Mouse (Mus musculus): ENCODE measurements around the gene Yars.

Yars gene

DNA sequence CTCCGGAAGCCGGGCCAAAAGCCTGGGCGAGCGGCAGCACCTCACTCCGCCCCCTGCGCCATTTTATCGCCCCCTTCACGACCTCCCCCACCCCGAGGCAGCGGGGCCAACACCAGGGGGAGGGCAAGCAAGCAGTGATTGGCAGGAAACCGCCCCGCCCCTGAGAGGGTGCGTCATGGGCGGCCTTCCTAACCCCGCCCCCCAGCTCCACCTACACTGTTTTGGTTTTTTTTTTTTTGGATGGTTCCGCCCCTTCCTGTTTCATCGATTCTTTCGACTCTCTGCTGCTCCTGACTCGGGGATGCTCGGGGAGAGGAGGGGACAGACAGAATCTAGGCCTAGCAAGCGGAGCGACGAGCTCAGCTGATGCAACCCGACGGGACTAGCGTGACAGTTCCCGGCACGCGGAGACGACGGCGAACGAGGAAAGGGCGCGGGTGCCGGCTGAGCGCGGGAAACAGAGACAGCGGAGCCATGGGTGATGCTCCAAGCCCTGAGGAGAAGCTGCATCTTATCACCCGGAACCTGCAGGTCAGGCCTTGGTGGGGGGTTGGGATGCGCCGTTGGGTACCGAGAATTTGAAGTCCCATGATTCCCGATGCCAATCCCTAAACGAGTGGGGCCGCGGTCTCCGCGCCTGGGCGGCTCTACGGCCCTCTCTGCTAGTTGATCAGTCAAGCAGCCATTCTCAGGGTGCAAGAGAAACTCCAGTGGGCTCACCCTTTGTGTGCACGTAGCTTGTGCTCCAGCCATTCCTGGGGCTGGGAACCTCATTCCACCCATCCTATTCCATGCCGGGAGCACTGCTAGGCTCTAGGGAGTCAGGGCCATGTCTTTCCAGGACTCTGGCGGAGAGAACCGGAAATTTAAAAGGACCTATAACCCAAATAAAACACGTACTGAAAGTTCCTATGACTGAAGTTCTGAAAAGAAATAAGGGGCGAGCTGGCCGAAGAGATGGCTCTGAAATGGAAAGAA is at the start of gene Yars, which contains the start of gene S100pbp:
Yars (plus strand) TSS at position 219 of the 978 bp plus-strand sequence.
S100pbp (minus strand) TSS at position 186 of the 978 bp plus-strand sequence.
- peak; percentile 93 for DNase-seq (ENCODE audit: low spot score in 2 of 2)

- no peak for DNase-seq (ENCODE audit: low spot score in 2 of 2)
Observed at GRCm38 (mm10) chr4:129140808-129141207, 48.8 kb upstream of the Yars start.

DNA sequence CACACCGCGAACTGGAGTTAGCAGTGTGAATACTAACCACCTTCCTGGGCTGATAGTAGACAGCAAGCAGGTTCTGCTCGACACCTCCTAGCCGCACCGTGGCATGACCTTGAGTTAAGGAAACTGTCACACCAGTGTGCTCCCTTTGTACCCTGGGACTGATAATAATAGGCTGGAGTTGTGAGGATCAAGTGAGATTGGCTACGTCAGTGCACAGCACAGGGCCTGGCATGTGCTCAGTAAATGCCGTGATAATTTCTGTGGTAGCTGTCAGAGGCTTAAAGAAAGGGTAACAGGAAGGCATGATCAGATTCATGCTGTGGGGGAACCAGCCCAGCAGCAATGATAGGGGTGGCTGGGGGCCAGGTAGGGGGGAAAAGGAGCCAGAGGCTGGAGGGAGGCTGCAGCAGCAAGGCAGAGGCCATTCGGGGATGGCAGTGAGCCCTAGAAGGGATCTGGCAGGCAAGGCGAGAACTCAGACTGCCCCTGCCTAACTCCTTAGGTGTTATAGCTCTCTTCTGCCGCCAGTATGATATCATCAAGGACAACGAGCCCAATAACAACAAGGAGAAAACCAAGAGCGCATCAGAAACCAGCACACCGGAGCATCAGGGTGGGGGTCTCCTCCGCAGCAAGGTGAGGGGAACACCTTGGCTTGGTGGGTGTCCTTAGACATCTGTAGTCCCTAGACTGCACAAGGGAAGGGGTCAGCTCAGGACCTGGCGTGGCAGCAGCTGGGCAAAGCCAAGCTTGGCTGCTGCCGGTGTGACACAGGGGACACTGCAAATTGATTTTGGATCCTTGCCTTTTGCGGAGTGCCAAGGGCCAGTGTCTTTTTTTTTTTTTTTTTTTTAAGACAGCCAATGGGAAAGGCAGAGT is 47.8 kb upstream of the Yars start:
- DNase-seq (ENCODE audit: low spot score in 2 of 2): no peak

DNA sequence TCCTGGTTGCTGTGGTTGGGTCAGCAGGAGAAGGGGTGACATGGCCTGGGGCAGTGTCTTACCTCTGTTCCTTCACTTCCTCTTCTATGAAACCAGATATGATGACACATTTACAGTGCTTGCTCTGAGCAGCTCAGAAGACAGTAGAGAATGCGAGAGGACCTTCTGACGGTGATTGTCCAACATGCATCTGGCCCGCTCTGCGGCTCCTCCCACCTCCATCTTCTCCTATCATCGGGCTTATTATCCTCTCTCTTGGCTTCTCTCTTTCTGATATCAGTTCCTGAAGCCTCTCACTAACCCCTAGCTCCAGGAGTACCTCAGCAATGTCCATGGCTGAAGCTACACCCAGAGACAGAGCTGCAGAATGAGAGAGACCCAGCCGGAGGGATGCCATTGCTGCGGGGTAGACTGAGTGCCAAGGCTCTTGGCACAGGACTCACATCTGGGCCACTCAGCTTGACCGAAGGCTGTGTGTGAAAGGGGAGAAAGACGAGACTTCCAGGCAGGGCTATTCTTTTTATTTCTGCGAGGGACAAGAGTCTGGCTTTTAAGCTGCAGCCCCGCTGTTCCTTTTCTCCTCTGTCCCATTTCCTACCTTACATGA is 47.0 kb upstream of the Yars start:
- no peak for DNase-seq (ENCODE audit: low spot score in 2 of 2)

GRCm38 (mm10) chr4:129143509-129143908 is 46.1 kb upstream of the Yars start:
- no peak for DNase-seq (ENCODE audit: low spot score in 2 of 2)

DNA sequence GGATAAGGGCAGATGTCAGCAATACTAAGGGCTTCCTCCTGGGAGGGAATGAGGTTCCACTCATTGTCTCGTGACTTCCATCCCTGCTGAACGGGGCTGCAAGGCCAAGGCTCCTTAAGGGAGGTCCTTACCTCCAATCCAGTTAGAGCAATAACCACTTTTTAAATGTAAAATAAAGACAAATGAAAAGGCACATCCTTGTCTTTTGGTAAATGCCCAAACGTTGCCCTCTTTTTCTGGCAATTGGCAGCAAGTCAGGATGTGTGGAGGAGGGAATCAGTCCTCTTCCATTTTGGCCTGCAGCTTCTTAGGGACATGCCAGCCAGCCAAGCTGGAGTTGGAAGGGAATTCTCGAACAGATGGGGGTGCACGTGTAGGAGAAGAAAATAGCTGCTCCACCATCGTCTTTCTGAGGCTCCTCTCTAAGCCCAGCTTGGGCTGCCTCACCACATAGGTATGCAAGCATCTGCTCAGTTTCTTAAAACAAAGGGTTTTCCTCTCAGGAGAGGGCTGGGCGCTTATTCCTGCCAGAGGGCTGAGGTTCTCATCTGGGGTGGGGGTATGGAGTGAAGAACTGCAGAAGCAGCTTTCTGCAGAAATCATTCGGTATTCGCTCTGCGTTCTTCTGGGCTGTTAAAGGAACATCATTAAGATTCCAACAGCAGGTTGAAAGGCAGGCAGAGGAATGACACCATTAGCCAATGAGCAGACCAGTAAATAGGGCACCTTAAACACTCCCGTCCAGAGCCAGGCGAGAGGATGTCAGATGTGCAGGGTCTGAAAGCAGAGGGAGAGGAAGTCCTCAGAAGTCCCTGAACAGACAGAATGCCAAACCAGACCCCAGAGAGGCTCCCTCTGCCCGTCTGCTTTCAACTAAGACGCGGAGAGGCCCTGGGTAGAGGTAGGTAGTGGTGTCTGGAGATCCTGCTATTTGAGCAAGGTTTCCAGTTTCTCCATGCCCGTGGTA is 44.9 kb upstream of the Yars start:
- peak; percentile 72 to 79 for DNase-seq (ENCODE audit: low spot score in 2 of 2)

GRCm38 (mm10) chr4:129145411-129145810 is 44.1 kb upstream of the Yars start:
- no peak for DNase-seq (ENCODE audit: low spot score in 2 of 2)

DNA sequence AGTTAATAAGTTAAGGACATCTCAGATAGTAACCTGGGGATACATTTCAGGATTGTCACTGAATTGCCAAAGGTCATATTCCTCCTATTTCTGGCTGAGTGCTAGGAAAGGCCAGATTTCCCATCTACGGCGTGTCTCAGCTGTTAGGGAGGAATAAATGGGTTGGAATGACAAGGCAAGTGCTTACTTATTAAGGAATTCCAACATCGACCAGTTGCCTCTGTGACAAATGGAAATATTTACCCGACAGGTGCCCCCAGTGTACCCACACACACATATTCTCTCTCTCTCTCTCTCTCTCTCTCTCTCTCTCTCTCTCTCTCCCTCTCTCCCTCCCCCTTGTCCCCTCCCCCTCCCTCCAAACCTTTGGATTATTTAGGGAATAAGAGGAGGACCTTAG is 43.6 kb upstream of the Yars start:
- DNase-seq (ENCODE audit: low spot score in 2 of 2): no peak

GRCm38 (mm10) chr4:129146392-129146791 is 43.2 kb upstream of the Yars start:
- DNase-seq (ENCODE audit: low spot score in 2 of 2): no peak

GRCm38 (mm10) chr4:129147552-129148103 is 41.9 kb upstream of the Yars start:
- DNase-seq (ENCODE audit: low spot score in 2 of 2): no peak

DNA sequence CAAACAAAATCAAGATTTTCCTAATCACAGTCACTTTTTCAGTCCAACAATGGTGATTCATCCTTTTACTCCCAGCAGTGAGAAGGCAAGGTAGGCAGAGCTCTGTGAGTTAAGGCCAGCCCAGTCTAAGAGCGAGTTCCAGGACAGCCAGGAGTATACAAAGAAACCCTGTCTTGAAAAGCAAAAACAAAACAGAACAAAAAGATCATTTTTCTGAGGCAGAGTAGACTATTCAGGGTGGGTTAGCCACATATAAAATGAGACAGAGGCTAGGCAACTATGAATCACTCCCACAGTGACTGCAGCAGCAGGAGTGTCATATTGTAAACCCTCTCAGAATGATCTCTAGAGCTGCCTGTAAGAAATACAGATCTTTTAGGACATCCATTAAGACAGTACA is 40.2 kb upstream of the Yars start:
- DNase-seq (ENCODE audit: low spot score in 2 of 2): no peak

DNA sequence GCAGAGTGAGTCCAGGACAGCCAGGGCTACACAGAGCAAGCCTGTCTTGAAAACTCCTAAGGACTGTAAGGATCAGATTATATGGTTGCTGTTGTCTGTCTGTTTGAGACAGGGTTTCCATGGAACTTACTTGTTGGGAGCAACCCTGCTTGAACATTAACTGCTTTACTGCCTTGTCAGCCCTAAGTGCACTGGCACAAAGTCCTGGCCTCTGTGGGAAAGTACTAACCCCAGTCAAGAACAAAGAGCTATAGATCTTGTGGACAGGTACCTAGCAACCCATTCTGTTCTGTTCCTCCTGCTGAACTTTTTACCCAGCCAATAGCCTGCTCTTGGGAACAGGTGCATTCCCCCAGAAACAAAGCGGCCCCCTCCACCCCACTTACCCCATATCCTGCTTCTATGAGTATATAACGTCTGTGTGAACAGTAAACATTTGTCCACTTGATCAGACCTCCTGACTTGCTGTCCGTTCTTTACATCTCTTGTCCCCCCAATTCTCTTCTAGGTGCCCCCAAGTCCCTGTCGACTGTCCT is 38.2 kb upstream of the Yars start:
- DNase-seq (ENCODE audit: low spot score in 2 of 2): no peak

- DNase-seq (ENCODE audit: low spot score in 2 of 2): no peak
Observed at GRCm38 (mm10) chr4:129157541-129157940, 32.0 kb upstream of the Yars start.

DNA sequence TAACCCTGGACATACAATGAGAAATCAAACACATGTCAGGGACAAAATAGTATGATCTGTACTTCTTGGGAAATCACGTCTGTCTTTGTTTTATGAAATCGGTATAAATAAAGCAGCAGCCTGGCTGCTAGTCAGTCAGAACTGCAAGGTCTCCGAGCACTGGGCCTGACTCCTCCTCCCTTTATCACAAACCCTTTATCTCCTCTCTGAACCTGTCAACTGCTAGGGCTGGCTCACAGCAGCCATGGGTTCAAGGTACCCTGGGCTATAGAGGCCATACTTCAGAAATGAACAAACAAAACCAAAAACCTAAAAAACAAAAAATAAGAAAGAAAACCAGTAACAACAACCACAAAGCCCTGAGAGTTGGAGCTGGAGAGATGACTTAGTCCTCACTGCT is 31.0 kb upstream of the Yars start:
- DNase-seq (ENCODE audit: low spot score in 2 of 2): no peak

DNA sequence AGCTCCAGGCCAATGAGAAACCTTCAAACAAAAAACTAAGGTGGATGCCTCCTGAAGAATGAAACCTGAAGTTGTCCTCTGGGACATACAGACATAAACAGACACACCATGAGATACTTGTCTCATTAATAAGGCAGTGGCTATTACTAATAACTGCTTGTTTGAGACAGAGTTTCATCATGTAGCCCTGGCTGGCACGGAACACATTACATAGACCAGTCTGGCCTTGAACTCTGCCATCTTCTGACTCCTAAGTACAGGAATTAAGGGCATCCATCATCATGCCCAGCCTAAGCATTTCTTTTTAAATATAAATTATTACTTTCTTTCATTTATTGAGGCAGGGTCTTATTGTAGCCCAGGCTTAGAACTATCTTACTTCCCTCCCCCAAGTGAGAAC is 28.5 kb upstream of the Yars start:
- no peak for DNase-seq (ENCODE audit: low spot score in 2 of 2)

- DNase-seq (ENCODE audit: low spot score in 2 of 2): no peak
Observed at GRCm38 (mm10) chr4:129161581-129162255, 27.8 kb upstream of the Yars start.

DNA sequence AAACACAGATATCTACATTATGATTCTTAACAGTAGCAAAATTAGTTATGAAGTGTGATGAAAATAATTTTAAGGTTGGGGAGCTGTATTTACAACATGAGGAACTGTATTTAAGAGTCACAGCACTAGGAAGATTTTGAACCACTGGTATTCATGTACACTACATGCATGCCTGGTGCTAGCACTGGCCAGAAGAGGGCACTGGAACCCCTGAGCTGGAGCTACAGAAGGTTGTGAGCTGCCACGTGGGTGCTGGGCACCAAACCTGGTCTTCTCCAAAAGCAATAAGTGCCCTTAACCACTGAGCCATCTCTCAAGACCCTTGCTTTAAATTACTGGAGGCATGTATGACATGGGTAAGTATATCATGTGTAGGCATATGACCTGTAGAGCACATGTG is 17.0 kb upstream of the Yars start:
- DNase-seq (ENCODE audit: low spot score in 2 of 2): no peak

- no peak for DNase-seq (ENCODE audit: low spot score in 2 of 2)
Observed at GRCm38 (mm10) chr4:129179560-129179959, 10.0 kb upstream of the Yars start.

DNA sequence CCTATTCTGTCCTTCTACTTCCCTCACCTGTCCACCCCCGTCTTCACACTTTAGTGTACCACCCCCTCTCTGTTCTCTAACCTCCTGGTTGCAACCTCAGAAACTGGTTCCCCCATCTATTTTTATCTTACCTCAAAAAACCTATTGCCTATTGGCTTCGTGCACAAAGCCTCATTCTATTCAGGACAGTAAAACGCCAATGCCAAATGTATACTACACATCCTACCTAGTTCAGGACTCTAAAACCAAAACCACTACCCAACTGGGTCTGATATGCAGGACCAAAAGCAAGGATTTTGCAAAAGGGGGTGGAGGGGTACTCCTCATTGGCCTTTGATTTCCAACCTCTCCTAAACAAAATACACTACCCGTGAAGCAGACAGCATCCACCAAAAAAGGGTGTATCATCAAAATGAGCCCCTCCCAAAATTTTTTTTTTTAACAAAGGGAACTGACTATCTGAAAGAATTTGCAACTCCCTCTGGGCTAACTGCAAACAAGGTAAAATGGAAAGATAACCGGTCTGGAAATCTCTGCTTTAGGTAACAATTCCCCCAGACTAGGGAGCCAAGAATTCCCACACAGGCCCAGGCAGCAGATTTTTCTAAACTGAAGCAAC is 1.4 kb upstream of the Yars start:
- no peak for DNase-seq (ENCODE audit: low spot score in 2 of 2)

Measured in frontal cortex, postnatal 14 days (tissue).